Mouse (Mus musculus): ENCODE results near the gene Hist1h4f.
"Not testable (repeated sequence)": the region's sequence is repeated elsewhere in the genome, so short reads cannot be mapped to it uniquely, and the experiment has no call there.

GRCm38 (mm10) chr13:23539821-23540220 is 11.6 kb downstream of the Hist1h4f start:
- TF ChIP-seq POLR2A (IDR thresholded peaks at IDR 0.05; ENCODE audit: borderline replicate concordance, low read depth, low read length); CTCF (IDR thresholded peaks at IDR 0.05; ENCODE audit: low read depth, low read length): not testable (repeated sequence)

Measured in bone marrow macrophage, adult 2 months (primary cell).